Mouse (Mus musculus): ENCODE results near the gene Pigm. TPM values are rescaled to one million over a fixed set of nuclear protein-coding genes. Genes with fewer than 3 reads are reported as not detected.
A peak's percentile ranks its signal among the peaks of the same experiment; 100 is the strongest.

Pigm gene
- total RNA-seq, 2 experiments from 2014 or later = 10.2 to 10.8 TPM

DNA sequence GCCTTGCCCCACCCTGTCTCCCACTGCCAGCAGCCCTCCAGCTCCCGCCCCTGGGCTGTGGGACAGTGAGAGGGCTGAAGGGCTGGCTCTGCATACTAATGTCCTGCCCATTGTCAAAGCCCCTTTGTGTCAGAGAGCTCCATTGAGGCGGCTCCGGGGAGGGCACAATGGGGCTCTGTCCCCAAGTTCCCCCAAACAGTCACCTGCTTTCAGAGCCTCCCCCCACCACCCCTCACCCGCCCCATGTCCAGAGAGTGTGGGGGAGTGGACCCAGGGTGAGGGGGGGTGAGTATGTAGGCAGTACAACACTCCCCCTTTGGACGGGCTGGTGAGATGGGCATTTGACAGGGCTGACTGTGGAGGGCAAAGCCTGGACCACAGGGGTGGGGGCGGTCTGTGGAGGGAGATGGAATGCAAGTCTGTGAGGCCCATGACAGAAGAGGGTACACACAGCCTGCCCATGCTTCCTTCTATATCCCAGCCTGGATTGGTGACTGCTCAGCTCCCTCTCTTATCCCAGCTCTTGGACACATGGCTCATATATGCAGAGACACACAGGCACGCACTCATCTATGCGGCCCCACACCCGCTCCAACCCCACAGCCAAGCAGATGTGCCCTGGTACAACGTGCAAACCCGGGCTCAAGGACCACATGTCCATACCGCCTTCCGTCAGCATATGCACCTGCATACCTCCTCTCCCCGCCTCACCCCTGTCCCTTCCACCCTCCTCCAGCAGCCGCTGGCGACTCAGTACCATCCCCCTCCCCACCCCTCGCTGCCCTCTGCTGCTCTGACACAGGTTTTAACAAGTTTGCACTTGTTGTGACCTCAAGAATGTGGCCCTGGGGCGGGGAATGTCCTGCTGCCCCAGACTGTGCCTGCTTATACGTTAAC, 26.2 kb upstream of the Pigm start:
- DNase-seq (ENCODE audit: low spot score in 2 of 2) = peak; percentile 63 to 74

DNA sequence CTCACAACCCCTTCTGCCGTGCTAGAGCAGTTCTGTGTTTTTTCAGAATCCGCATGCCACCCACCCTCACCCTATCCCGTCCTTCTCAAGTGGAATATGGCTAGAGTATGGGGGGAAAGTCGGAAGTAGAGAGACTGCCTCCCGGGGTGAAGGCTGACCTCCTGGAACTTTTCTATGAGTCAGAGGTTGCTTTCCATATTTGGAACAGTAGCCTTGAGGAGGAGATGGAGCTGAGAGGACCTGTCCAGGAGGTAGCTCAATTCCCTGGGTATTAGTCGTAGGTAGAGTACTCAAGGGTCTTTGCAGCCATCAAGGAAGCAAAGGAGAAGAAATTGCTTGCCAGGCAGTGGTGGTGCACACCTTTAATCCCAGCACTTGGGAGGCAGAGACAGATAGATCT, 24.3 kb upstream of the Pigm start:
- no peak for DNase-seq (ENCODE audit: low spot score in 2 of 2)

DNA sequence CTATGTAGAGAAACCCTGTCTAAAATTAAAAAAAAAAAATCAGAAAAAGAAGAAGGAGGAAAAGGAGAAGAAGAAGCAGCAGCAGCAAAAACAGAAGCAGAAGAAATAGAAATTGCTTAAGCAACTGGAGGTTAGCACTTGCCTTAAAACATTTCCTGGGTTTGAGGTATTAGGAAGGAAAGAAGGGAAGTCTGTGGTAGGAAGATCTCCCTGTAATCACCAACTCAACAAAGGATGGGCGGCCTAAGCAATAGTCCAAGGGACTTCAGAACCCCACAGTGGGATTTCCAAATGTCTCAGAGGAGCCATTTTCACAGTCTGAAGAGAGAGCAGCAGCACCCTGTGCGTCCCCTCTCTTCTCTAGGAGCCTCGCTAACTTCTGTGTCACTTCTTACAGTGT, 23.9 kb upstream of the Pigm start:
- DNase-seq (ENCODE audit: low spot score in 2 of 2) = no peak

DNA sequence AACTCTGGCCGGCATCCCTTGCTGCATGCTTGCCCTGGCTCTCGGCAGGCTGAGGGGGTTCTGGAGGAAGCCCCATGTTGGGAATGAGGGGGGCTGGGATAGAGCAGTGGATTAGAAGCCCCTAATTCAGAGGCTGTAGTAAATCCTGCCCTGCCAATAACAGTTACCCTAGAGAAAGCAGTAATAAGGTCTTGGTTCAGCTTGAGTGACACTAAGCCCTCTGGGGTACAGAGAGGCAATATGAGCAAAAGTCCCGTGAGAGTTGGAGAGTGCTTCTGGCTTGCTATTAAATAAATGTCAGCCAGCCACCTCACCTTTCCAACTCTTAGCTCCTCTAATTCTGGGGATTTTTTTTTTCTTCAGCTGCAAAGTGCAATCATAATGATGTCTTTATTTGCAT, 21.0 kb upstream of the Pigm start:
- no peak for DNase-seq (ENCODE audit: low spot score in 2 of 2)

DNA sequence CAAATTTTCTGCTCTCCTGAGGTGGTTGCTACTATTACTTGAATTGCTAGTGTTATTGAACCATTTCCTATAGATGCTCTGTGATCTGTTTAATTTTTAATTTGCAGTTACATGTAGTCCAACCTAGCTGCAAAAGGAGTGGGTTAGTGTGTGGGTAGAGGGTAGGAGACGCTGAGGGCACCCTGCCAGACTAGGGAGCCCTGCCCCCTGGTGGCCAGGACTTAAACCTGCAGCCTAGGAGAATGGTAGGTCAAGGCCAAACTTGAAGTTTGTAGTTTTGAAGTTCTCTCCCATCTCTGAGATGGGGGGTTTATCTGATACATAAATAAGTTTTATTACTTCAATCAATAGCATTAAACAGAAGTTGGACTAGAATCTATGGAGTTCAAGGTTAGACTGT, 18.8 kb upstream of the Pigm start:
- DNase-seq (ENCODE audit: low spot score in 2 of 2) = peak; percentile 75 to 83

DNA sequence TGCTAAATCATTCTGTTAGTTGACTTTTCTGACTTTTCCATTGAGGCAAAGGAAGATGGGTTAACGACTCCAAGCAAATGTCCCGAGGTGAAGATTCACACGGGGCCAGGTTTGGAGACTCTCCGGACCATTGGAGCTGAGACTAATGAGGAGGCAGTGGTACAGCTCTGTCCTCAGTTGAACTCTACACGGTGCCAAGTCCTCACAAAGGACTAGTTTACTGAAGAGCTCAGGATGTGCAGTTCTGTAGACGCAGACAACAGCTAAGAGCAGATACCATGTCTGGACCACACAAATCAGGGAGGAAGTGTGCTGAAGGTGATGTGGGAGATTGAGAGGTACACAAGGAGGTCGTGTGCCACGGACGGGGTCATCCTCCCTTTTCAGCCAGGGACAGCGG, 18.0 kb upstream of the Pigm start:
- no peak for DNase-seq (ENCODE audit: low spot score in 2 of 2)

DNA sequence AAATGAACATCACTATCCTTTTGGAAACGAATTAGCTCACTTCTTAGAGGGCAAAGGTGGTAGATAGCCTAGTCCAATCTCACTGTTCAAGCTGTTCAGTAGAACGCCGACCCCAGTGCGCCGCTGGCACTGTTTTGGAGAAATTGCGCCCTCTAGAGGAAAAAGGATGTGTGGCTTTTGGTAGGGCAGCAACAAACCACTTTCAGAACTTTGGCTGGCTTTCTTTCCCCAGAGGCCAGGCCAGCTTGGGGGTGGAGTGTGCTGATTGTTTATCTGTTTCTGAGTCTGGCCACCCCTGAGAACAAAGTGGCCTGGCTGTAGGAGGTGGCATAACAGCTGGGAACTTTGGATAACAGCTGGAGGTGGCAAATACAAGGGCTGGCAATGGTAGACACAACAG, 11.7 kb upstream of the Pigm start:
- peak; percentile 76 to 80 for DNase-seq (ENCODE audit: low spot score in 2 of 2)

DNA sequence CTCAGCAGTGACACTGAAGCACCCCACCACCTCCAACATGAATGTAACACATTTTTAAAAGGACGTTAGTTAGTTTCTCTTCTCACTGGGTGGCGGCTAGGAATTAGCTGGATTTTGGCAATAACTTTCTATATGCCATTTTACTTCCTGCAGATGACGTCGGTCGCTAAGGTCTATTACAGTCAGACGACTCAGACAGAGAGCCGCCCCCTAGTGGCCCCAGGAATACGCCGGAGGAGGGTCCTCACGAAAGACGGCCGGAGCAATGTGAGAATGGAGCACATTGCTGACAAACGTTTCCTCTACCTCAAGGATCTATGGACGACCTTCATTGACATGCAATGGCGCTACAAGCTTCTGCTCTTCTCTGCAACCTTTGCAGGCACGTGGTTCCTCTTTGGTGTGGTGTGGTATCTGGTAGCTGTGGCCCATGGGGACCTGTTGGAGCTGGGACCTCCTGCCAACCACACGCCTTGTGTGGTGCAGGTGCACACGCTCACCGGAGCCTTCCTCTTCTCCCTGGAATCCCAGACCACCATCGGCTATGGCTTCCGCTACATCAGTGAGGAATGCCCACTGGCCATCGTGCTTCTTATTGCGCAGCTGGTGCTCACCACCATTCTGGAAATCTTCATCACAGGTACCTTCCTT, 7.5 kb upstream of the Pigm start:
- DNase-seq (ENCODE audit: low spot score in 2 of 2) = peak; percentile 55 to 65

DNA sequence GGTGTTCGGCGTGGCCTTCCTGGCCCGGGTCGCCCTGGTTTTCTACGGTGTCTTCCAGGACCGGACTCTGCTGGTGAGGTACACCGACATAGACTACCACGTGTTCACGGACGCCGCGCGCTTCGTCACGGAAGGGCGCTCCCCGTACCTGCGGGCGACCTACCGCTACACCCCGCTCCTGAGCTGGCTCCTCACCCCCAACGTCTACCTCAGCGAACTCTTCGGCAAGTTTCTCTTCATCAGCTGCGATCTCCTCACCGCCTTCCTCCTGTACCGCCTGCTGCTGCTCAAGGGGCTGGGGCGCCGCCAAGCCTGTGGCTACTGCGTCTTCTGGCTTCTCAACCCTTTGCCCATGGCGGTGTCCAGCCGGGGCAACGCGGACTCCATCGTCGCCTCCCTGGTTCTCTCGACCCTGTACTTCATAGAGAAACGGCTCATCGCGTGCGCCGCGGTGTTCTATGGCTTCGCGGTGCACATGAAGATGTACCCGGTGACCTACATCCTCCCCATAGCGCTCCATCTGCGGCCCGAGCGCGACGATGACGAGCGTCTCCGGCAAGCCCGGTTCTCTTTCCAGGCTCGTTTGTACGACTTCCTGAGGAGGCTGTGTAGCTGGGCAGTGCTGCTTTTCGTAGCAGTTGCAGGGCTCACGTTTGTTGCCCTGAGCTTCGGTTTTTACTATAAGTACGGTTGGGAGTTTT, 562 bp downstream of the Pigm start:
- no peak for DNase-seq (ENCODE audit: low spot score in 2 of 2)

DNA sequence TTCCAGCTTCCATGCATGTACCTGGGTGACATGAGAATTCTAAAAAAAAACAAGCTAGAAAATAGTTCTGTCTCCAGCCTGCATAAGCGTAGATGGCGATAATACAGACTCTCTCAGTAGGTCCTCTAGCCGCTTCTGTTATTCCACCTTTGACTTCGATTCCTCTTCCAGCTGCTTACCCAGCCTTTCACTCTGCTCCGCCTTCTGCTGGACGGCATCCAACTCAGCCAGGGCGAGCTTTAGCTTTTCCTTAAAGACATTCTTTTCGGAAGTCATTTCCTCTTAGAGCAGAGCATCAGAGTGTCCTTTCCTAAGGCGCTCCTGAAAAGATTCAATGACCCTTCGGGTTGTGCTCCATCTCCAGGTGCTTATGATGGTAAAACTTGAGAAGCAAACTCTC, 3.7 kb downstream of the Pigm start:
- DNase-seq (ENCODE audit: low spot score in 2 of 2) = no peak

DNA sequence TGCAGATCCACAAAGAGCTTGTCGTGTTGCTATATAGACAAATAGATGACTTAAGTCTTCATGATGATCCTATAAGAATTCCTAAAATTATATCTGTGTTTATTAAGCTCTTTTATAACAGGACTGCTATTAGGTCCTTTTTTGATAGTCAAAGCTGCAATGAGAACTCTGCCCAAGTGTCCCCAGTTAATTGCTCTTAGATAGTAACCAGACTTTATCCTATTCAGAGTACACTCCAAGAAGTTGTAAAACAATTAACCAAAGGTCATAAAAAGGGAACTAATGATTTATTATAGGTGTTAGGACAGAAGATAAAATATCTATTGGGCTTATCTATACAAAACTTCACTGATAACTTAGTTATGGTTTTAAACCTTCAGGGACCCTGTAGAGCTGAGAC, 5.7 kb downstream of the Pigm start:
- DNase-seq (ENCODE audit: low spot score in 2 of 2) = no peak

DNA sequence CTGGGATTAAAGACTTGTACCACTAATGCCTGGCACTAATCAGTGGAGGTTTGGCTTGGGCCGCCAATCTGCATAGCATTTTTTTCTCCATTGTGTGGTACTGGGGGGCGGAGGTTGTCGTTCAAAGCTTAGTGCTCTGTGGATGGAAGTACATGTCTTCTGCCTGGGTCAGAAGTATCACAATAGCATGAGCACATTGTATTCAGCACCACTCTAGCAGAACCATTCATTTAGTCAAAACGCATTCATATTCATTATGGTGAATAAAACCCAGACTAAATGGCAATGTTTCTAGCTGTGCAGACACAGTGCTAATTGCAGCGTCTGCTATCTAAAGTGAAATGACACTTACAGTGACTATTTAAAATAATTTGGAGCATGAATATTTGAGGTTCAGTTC, 10.9 kb downstream of the Pigm start:
- DNase-seq (ENCODE audit: low spot score in 2 of 2) = no peak

DNA sequence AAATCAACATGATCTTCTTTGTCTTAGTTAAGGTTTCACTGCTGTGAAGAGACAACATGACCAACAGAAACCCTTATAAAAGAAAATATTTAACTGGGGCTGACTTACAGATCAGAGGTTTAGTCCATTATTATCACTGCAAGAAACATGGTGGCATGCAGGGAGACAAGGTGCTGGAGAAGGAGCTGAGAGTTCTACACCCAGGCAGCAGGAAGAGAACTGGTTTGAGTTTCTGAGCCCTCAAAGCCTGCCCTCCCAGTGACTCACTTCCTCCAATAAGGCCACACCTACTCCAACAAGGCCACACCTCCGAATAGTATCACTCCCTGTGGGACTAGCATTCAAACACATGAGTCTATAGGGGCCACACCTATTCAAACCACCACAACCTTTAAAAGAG, 14.4 kb downstream of the Pigm start:
- DNase-seq (ENCODE audit: low spot score in 2 of 2) = no peak

DNA sequence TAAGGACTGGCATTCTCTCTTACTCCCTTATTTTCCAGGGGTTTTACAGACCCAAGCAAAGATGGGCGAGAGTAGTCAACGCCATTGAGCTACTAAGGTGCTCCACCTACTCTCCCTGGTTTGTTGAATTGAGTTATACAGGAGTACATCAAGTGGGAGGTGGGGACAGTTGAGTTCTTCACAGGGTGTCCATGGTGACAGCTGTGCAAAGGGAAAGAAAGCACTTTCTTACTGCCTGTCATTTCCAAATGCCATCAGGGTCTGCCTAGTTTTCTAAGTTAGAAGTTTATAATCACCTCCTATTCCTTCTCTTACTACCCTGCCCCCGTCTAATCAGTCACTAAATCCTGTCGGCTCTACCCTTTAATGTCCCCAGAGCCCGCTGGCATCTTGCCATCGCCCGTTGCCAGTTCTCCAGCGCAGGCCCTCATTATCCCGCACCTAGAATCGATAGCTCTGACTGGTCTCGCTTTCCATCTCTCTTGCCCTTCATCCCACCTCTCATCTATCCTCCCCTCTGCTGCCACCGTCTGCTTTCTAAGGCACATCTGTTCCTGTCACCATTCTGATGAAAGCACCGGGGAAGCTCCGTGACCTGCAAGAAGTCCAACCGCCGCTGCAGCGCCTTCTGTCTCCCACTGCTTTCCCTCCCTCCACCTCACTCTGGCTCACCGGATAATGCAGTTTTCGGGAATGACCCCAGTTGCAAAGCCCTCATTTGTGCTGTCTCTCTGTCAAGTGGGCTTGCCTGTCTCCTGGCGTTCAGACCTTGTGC, 15.6 kb downstream of the Pigm start:
- peak; percentile 35 to 48 for DNase-seq (ENCODE audit: low spot score in 2 of 2)

DNA sequence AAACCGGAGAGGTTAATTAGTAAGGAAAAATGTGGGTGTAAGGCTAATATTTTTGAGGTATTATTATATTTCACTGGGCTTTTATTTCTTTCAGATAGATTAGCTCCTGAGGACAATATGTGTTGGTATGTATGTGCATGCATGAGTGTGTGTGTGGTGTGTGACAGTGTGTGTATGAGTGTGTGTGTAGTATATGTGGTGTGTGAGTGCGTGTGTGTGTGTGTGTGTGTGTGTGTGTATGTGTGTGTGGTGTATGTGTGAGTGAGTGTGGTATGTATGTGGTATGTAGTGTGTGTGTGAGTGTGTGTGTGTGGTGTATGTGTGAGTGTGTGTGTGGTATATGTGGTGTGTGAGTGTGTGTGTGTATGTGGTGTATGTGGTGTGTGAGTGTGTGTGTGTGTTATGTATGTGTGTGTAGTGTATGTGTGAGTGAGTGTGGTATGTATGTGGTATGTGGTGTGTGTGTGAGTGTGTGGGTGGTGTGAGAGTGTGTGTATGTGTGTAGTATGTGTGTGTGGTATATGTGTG, 16.4 kb downstream of the Pigm start:
- no peak for DNase-seq (ENCODE audit: low spot score in 2 of 2)

DNA sequence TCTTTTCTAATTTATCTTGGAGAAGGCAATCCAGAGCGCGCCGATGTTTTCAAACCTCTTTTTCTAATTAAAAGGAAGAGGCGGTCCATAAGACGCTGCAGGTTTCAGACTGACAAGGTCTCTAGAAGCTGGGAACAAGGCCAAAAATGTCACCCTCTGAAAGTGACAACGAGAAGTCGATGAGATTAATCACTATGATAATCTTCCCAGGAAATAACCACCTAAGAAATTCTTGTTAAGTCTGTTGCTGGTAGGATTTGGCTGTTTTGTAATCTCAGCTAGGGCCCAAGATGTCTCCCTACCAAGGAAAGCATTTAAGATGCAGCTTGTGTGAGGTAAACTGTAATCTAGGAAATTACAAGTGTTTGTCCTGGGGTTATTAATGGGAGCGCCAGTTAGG, 17.4 kb downstream of the Pigm start:
- DNase-seq (ENCODE audit: low spot score in 2 of 2) = no peak

DNA sequence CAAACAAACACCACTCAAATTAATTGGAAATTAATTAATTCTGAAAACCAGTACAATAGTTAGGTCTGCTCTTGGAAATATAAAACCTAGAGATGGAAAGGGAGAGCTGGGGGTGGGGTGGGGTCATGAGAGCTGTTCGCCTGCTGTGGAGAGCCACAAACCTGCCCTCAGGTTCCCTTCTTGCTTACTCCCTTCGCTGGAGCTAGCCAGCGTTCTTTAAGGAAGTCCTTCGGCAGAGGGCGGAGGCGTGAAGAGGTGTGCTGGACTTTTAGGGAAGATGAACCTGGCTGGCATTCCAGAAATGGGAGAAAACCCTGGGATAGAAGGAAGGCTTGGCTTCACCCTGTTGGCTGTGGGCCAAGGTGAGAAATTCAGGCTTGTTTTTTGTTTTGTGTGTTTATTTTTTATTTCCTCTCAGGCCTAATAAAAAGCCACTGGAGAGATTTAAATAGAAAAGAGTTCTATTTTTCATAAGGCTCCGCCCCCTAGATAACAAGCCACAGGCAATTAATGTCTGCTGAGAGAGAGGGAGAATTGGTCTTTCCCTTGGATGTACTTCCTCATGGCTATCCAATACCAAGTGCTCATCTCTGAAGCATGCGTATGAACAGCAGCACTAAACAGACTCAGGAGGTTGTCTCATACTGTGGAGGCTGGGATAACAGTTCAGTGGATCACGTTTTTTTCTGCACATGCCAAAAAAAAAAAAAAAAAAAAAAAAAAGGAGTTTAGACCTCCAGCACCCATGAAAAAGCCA, 20.8 kb downstream of the Pigm start:
- no peak for DNase-seq (ENCODE audit: low spot score in 2 of 2)

DNA sequence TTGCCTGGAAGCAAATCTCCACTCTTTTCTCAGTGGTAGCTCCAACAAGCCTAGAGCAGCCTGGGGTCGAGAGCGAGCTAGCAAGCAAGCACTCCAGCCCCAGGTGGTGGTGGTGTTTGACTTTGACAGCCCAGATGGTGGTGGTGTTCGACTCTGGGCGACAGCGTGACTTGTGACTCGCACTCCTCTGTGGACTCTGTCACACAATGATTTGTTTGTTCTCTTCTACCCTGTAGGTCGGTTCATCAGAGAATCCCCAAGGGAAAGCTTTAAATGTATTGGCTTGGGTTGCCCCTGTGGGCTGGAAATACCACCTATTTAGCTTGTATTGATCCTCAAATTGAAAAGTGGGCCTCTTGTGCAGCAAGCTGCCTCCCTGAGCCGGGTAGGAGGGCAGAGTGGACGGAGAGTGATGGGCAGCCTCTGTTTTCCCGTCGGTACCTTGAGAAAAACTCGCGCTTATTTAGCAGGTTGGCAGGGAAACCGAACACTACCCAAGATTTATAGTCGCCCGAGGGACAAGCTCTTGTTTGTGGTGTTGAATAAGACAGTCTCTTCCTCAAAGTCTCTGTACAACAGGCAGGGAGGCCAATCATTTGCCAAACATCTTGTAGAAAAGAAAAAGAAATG, 29.8 kb downstream of the Pigm start:
- peak in 1 of 2 experiments; percentile 10 for DNase-seq (ENCODE audit: low spot score in 2 of 2)

DNA sequence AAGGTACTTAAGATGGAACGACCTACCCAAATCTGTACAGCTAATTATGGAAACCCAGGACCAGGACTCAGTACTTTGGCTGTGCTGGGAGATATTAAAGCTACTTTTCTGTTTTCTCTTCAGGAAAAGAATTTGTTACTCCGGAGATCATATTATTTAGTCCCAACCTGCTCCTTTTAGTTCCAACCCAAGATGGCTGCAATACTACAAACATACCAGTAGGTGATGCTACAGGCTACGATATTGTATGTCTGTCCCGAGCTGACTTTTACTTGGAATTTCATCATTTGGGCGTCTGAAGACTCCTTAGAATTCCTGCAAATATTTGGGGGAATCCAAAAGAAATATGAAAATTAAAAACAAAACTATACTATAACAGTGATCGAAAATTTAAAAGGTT, 32.6 kb downstream of the Pigm start:
- no peak for DNase-seq (ENCODE audit: low spot score in 2 of 2)

DNA sequence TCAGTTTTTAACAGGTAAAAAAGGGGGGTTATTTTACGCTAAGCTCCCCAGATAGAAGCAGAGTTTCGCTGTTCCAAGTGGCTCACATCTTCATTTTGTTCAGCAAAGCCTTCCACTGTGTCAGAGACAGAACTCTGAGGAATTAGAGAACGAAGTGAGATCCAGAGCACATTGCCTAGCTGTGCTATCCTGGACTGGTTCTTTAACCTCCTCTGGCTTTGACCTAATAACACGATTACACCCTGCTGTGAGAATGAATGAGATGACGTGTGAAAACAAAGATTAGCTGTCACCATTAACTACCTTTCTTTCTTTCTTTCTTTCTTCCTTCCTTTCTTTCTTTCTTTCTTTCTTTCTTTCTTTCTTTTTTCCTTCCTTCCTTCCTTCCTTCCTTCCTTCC, 33.1 kb downstream of the Pigm start:
- no peak for DNase-seq (ENCODE audit: low spot score in 2 of 2)
